ENCODE assay signal across 2 mouse cellular contexts in the genomic region with DNA sequence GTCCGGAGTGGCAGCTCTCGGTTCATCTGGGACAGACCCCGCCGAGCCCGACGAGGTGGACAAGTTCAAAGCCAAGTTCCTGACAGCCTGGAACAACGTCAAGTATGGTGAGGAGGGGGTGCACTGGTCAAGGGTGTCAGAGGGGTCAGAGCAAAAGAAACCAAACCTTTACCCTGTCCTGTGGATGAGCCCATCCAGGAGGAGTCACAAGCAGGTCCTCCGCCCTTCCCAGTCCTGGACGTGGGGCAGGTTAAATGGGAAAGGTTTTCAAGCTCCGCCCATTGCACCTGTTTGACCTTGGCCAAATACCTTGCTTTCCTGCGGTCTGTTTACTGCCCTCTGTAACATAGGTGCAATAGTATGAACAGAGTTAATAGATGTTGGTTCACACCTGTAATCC.
TF ChIP-seq lines count a peak whose summit lies in the region.

No protein-coding gene starts in this region.

TF ChIP-seq in C2C12, 6 proteins besides CTCF, POLR2A, EP300 and RAD21 (continued from another document):
- no peak for TF ChIP-seq MYOD1 (IDR thresholded peaks at IDR 0.05; ENCODE audit: control insufficient read depth, insufficient read length, low read depth)
- TF ChIP-seq FOSL1 (IDR thresholded peaks at IDR 0.05; ENCODE audit: insufficient read depth, low read length, poor library complexity, severe bottlenecking): no peak
- TF ChIP-seq CEBPB (IDR thresholded peaks at IDR 0.05; ENCODE audit: low read depth): no peak
- no peak for TF ChIP-seq USF1 (IDR thresholded peaks at IDR 0.05; ENCODE audit: low read depth)

TF ChIP-seq in ES-E14, 5 proteins besides CTCF, POLR2A, EP300 and RAD21 (continued from another document):
- TF ChIP-seq CHD2 (IDR thresholded peaks at IDR 0.05; ENCODE audit: low read depth, low read length) (no peak), ZNF384 (IDR thresholded peaks at IDR 0.05; ENCODE audit: low read depth, low read length) (no peak), ZC3H11A (IDR thresholded peaks at IDR 0.05; ENCODE audit: borderline replicate concordance, low read depth, low read length) (no peak)
